ENCODE assay signal across 15 mouse cellular contexts in genomic region chr10:21796386-21796785, GRCm38 (mm10).
"Had no signal": no experiment of that assay in that cellular context is flagged by ENCODE, and none has a peak within 500 bp of the region (broad histone marks: within the 10 kb centered on the region; RNA-seq: fewer than 3 reads in every experiment).

No protein-coding gene starts in this region.

- H3K27ac ChIP-seq: neural tube, embryonic 15.5 days; stomach, embryonic 15.5 days; stomach, postnatal 0 days had no signal

- H3K27me3 ChIP-seq: neural tube, embryonic 15.5 days; stomach, embryonic 15.5 days had no signal

- H3K9me3 ChIP-seq: neural tube, embryonic 15.5 days; stomach, embryonic 15.5 days had no signal

- H3K4me1 ChIP-seq: stomach, embryonic 15.5 days had no signal

- H3K4me2 ChIP-seq: neural tube, embryonic 15.5 days; stomach, embryonic 15.5 days had no signal

- H3K9ac ChIP-seq: neural tube, embryonic 15.5 days; stomach, embryonic 15.5 days had no signal

- H3K36me3 ChIP-seq: neural tube, embryonic 15.5 days; stomach, embryonic 15.5 days had no signal

- DNase-seq: retina, postnatal 1 day; right cerebral cortex, adult 18-20 months; right cerebral cortex, postnatal 14 days; right cerebral cortex, postnatal 25 days; right cerebral cortex, postnatal 4 days; spleen, adult 18-20 months; thymus, adult 18-20 months; thymus, adult 2 months; thymus, postnatal 14 days; thymus, postnatal 25 days; thymus, postnatal 36 days; thymus, postnatal 4 days had no signal

- H3K4me3 ChIP-seq: neural tube, embryonic 15.5 days; stomach, embryonic 15.5 days had no signal
